Mouse (Mus musculus) adrenal gland, postnatal 36 days (tissue): ENCODE results near the gene Dvl1. TPM values are rescaled to one million over a fixed set of nuclear protein-coding genes. Genes with fewer than 3 reads are reported as not detected.

Experiments used
- DNase-seq, 2 experiments: peaks; one replicate each; pipeline ENCODE4 v3.0.0; 2021; ENCODE audit warnings: mixed read lengths in 1 of 2
- total RNA-seq, 2 experiments: library from RNA; stranded (reverse); gene quantifications; 2 replicates each; pipeline ENCODE4 v1.2.3; 2021

Gene Dvl1
- total RNA-seq, 2 experiments from 2014 or later, result 61.2 to 61.7 TPM

DNA sequence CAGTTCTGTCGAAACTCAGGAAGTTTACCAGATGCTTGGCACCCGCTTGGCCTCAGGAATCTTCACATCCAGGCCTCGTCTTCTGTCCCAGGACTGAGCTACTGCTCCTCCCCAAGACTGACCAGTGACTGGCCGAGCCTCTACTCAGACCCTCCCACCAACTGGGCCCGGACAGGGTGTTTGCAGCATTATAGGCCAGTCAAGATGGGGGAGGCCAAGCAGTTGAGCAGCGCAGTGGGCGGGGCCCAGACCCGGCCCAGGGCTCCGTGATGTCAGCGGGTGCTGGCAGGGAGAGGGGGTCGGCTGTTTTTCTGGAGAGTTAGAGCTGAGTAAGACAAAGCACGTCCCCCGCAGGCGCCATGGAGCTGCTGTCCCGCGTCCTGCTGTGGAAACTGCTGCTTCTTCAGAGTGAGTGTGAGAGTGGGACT, 7.7 kb upstream of the Dvl1 start, which contains the start of gene Mxra8:
TSS of gene Mxra8 (plus strand) at position 198 of the 428 bp plus-strand sequence.
- peak; percentile 85 to 91 for DNase-seq

DNA sequence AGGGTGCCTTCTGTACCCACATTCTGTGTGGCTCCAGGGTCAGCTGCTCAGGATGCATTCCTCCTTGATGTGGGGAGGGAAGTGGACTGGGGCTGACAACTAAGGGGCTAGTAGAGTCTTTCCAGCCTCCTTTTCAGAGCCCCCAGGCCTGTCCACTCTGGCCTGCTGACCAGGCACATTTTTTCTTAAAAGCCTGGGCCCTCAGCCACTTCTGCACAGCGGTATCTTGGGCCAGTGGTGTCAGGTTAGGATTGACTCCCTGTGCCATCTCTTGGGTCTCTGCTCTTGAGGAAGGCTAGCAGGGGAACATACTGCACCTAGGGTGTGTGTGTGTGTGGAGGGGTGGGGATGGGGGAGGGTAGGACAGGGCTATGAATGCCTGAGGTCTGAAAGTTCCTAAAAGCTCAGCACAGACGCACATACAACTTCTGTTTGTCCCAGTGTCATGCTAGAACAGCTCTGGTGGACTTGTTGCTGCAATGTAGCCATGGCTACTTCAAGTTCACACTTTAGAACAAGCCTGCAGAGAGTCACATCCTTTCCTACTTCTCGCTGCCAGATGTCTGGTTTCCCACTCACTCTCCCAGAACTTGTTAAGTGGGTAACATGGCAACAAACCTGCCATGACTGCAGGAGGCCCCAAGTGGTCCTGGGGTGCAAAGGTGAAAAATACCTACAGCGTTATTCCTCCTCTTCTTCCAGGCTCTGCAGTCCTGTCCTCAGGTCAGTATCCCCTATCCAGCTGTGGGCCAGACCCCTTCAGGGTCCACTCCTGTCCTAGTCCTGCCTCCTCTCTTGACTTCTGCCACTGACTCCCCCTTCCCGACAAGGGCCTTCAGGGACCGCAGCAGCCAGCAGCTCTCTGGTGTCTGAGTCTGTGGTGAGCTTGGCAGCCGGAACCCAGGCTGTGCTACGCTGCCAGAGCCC, 6.9 kb upstream of the Dvl1 start:
- DNase-seq, result no peak

DNA sequence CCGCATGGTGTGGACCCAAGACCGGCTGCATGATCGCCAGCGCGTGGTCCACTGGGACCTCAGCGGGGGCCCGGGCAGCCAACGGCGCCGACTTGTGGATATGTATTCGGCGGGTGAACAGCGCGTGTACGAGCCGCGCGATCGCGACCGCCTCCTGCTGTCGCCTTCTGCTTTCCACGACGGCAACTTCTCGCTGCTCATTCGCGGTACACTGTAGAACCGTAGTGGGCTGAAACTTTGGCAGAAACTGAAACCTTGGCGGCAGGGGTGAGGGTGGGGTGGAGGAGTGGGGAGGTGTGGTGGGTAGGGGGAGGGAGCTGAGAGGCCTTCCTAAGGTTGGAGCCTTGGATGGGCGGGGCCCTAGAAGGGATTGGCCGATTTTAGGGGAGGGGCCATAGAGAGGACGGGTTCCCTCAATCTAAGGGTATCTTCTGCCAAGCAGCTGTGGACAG, 6.2 kb upstream of the Dvl1 start:
- DNase-seq, result peak; percentile 75 to 83

DNA sequence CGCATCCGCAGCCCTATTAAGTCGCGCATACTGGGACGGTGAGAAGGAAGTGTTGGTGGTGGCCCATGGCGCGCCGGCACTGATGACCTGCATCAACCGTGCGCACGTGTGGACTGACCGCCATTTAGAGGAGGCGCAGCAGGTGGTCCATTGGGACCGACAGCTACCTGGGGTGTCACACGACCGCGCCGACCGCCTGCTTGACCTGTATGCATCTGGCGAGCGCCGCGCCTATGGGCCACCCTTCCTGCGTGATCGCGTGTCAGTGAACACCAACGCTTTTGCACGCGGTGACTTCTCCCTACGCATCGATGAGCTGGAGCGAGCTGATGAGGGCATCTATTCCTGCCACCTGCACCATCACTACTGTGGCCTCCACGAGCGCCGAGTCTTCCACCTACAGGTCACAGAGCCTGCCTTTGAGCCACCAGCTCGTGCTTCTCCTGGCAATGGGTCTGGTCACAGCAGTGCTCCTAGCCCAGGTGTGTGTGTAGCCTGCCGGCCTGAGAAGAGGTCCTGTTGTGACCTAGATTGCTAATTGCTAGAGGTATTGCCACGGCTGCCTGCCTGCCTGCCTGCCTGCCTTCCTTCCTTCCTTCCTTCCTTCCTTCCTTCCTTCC, 5.4 kb upstream of the Dvl1 start:
- no peak for DNase-seq

DNA sequence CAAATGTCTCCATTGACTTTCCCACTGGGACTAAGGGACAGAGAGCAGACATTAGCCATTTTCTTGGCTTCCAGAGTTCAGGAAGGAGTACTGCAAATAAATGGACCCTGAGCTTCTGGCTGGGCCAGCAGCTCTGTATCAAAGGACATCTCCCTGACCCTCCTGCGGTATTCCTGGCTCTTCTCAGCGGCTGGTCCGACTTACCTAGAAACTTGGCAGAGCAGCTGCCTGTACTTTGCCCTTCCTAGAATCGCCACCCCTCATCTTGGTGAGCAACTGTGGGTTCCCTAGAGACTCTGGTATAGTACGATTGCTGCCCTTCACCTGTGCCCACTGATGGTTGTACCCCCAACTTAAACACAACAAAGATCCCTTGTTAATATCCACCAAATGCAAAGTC, 4.0 kb upstream of the Dvl1 start:
- no peak for DNase-seq

DNA sequence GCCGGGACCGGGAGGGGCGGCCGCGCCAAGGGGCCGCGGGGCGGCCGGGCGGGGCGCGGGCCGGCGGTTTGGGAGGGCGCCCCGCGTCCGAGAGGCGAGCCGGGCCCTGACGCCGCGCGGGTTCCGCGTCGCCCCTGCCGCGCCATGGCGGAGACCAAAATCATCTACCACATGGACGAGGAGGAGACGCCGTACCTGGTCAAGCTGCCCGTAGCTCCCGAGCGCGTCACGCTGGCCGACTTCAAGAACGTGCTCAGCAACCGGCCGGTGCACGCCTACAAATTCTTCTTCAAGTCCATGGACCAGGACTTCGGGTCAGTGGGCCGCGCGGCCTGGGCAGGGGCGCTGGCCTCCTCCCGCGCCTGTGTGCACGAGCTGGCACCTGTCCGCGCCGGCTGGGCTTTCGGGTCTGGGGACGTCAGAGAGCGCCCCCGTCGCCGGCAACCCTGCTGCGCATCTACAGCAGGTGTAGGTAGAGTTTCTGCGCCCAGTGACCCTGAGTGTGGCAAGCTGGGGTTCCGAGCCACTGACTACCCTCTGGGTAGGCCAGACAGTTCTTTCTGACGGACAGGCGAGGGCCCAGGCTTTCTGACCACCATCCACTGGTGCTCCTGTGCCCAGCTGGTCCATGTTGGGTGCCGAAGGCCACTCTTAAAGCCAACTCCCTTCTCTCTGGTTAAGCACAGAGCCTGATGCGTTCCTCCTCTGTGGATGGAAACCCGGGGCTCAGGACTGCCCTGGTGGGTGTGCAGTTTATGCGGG, 570 bp downstream of the Dvl1 start:
- DNase-seq, result peak; percentile 46 to 55

DNA sequence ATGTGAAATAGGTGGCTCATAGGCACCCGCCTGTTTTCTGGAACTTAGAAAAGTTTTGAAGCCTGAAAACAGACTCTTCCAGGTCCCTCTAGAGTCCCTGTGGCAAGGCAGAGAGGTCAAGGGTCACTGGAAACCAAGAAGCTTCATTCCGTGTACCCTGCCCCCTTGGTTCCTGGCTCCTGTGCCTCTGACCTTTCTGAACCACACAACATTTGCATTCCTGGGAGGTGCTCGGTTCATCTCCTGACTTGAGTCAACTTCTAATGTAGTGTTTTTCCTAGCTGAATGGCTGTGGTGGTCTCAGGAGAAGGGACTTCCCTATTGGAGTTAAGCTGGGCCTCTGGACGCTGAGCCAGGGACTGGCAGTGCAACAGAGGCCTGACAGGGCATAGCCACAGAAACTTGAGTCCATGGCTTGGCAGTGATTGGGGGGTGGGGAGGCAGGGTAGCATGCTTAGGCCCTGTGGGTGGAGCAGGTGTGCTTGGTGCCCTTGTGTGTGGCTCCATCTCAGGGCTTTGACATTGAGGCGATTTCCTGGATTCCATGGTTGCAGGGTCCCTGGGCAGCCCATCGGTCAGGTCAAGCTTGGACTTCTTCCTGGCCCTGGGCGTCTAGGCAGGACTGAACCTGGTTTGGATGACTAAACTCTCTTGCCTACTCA, 1.4 kb downstream of the Dvl1 start:
- no peak for DNase-seq

DNA sequence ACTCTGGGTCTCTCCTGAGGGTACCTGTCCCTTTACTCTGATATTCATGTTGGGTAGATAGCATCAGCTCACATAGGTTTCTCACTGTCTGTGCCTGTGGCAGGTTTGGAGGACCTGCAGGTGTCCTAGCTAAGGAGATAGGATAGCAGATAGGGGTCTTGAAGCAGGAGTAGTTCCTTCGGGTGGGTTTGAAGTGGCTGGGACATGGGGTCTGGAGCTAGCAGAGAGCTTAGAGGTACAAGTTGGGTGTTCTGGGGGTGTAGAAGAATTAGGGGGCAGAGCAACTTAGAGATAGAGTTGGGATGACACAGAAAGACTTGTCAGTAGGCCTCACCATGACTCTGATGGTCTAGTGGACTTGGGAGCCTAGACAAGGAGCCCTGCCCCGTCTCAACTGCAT, 2.2 kb downstream of the Dvl1 start:
- no peak for DNase-seq

DNA sequence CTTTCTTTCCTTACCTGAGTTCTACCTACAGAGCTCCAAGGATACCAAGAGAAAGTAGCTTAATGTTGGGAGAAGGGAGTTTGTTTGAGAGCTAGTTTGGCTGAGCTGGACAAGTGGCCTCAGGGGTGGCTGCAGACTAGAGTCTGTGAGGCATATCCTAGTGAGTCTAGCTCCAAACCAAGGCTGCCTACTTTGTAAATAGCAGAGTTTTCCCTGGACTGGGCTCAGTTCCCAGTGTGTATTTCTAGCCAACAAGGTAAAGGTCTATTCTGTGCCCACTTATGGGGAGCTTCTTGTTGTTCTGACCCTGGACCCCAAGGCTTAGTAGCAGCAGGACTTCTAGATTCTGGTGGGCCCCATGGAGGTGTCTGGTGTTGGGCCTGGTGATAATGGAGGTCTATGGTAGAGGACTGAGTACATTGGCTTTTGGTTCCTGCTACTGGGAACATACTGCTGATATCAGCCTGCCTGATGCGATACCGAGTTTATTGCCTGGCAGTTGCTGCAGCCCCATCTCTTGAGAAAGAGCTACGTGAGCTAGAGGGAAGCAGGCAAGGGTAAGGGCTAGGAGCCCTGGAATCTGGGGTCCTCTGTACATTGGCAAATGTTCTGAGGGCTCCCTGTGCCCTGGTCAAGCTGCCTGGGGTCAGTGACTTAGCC, 2.7 kb downstream of the Dvl1 start:
- DNase-seq, result no peak

DNA sequence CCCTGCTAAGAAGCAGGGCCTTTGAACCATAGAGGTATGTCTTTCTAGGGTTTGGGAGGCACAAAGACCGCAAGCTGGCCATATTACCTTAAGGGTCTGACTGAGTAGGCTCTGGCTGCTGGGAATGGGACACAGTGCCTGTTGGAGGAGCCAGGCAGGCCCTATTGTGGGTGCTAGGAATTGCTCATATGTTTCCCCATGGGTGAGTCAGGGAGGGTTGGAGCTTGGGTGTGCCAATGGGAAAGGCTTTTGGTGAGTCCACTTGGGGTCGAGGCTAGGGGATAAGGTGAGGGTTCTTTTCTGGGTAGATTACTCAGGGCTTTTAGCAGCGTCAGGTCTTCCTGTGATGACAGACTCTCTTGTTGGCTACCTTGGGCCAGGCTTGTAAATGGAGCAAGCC, 4.2 kb downstream of the Dvl1 start:
- peak in 1 of 2 experiments; percentile 62 for DNase-seq

DNA sequence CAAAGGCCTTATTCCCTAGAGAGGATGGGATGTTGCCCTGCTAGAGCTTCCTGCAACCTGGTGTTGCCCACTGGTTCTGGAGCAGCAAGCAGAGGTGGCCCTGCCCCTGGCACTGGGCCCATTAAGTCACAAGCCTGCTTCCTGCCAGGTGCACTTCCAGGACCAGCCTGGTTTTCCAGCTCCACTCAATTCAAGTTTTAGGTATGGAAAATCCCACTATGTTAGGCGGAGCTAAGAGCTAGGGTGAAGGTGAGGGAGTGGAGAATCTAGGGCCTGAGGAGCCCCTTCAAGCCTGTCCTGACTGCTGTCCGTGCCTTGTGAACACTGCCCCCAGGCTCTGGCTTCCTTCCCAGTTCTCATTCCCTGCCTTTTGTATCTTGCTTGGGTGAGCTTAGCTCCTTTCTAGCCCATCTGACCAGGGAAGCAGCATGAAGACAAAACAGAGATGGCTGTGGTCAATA, 4.8 kb downstream of the Dvl1 start:
- DNase-seq, result peak in 1 of 2 experiments; percentile 32

DNA sequence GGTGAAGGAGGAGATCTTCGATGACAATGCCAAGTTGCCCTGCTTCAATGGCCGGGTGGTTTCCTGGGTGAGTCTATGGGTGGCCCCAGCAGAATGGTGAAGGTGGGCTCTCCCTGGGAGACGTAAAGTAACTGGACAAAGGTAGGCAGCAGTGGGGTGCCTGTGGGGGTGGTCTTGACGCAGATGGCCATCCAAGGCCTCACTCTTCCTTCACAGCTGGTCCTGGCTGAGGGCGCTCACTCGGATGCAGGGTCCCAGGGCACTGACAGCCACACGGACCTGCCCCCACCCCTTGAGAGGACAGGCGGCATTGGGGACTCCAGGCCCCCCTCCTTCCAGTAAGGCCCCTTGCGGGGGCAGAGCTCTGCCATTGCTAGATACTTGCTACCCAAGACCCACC, 6.2 kb downstream of the Dvl1 start:
- no peak for DNase-seq

DNA sequence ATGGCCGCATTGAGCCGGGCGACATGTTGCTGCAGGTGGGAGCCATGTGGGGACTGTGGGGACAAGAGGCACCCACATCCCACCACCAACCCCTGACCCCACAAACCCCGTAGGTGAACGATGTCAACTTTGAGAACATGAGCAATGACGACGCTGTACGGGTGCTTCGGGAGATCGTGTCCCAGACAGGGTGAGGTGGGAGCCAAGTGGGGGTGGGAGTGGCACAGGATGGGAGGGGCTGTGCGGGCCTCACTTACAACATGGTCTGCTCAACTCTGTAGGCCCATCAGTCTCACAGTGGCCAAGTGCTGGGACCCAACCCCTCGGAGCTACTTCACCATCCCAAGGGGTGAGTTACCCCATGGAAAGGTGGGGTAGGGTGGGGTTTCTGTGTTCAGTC, 7.8 kb downstream of the Dvl1 start:
- no peak for DNase-seq

DNA sequence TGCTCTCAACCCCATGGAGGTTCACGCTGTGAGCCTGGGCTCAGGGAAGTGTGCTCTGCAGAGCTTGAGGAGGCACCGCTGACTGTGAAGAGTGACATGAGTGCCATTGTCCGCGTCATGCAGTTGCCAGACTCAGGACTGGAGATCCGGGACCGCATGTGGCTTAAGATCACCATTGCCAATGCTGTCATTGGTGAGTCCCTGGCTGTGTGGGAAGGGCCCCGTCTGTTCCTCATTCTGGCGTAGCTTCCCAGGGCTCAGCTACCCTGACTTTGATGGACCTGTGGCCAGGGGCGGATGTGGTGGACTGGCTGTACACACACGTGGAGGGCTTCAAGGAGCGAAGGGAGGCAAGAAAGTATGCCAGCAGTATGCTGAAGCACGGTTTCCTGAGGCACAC, 8.9 kb downstream of the Dvl1 start:
- no peak for DNase-seq

DNA sequence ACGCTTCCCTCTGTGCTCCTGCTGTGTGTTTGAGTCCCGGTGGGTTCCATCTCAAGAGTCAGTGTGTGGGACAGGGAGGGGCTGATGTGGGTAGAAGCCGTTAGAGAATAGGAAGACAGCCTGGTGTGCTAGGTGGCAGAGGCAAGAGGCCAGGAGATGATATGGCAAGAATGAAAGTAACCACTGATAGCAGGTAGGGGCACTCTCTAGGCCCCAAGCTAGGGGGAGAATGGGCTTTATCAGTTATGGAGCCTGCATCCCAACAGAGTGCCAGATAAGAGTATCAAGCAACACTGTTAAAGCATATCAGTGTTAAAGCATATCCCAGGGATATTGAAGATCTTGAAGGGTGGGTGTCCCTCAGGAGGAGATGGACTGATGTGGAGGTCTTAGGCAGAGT, 9.7 kb downstream of the Dvl1 start:
- no peak for DNase-seq

DNA sequence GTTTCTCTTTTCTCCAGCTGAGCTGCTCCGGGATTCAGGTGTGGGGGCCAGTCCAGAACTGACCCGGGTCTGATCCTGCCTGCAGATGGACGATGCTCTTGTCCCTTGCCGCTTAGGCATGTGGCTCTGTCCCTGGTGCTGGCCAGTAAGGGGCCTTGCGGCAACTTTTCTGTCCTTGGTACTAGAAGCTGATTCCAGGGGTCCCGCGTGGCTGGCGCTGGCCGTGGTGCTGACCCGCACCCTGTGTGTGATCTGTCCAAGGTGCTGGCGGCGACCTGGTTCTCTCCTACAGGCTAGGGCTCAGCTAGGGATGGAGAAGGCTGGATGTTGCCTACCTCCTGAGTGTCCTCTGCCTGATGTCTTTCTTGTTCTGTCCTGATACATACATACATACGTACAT, 12.1 kb downstream of the Dvl1 start:
- peak; percentile 53 to 66 for DNase-seq

DNA sequence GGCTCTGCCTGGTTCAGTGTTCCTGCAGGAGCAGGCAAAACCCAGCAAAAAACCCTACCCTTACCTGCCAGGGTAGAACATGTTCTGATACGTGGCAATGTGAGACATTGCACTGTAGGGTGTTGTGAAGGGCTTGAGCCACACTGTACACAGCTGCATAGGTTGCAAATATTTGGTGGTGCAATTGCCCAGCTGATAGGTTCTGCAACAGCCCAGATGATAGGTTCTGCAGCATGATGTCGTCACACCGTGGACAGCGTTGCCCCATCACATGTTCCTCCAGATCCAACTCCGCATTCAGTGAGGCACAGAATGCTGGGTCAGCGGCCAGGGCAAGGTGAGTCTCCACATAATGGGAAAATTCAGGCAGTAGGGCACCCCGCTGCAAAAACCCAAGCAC, 14.6 kb downstream of the Dvl1 start:
- no peak for DNase-seq

DNA sequence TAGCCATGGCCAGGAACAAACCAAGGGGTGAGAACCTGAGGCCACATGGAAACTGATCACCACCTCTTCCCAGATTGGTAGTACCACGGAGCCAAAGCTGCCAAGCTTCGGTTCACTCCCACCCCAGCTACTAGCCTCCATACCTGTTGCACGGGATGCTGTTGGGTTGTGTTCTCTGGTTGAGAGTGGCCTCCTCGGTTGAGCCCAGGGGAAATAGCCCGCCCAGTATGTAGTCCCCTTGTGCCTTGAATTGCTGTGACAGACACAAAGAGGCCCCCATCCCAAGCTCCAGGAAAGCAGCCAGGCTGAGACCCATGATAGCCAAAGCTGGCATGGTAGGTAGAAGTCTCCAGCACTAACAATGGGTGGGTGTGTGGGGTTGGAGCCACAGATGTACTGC, 15.8 kb downstream of the Dvl1 start, which contains the start of gene Tas1r3:
TSS of gene Tas1r3 (minus strand) at position 362 of the 400 bp plus-strand sequence.
- no peak for DNase-seq

DNA sequence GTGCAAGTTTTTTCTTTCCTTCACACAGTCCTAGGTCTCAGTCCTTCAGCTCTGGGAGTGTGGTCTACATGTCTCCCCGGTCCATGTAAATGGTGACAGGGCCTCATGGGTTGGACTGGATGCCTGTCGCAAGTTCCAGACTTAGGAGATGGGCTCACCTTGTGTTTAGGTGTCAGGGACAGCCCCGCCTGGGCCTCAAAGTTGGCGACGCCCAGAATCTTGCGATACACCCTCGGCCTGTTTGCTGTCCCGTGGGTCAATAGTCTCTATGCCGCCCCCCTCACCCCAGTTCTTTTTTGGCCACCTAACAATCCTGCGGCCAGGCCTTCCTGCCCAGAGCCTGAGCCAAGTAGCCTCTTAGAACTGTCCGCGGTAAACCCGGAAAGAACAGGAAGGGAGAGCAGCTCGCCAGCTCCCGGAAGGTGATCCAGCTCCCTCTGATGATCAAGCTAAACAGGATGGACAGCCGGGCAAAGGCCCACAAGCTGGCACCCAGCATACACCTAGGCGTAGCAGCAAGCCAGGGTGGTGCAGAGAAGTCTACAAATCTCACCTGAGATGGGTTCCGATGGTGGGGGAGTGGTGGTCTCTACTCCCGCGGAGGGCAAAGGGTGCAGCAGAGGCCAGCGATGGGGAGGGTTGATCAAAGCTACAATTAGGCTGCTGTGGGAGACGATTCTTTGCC, 21.6 kb downstream of the Dvl1 start:
- DNase-seq, result peak in 1 of 2 experiments; percentile 26

DNA sequence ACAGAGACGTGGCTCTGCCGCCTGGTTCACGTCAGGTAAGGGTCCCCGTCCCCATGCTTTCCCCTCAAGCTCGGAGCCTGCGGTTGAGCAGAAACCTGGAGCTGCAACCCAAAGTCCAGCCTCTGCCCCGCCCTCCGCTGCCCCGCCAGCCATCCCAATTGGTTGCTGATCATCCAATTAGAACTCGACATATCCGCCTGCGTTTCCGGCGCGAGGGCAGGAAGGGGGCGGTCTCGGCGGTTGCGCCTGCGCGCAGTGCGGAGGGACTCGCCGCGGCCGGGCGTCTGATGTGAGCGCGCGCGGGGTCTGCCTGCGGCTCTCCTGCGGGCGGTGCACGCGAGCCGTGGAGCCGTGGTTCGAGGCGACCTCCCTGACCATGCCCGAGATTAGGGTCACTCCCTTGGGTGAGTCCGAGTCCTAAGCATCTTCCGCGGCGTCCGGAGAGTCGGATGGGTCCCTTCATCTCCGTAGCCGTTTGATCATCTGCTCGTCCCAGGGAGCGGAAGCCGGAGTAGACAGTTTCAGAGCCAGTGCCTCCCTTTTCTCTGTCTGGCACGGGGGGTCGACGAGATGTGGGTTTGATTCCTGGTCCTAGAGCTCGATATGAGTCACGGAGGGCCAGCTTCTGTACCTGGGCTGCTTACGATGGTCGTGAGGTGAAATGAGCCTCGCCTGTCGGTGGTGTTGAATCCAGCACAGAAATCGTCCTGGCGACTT, 22.3 kb downstream of the Dvl1 start, which contains the start of the genes Cptp and Ints11:
TSS of gene Cptp (minus strand) at position 124 of the 717 bp plus-strand sequence.
TSS of gene Ints11 (plus strand) at position 230 of the 717 bp plus-strand sequence.
- DNase-seq, result peak; percentile 97 to 98
